Mouse (Mus musculus) thymus, adult 2 months (tissue): ENCODE results near the gene Mmp1b. TPM values are rescaled to one million over a fixed set of nuclear protein-coding genes. Genes with fewer than 3 reads are reported as not detected.
"Not testable (repeated sequence)": the region's sequence is repeated elsewhere in the genome, so short reads cannot be mapped to it uniquely, and the experiment has no call there.

Experiments
- DNase-seq: peaks from one replicate; pipeline ENCODE4 v3.0.0; 2021
- H3K27ac ChIP-seq: fragments of 200-500 bp; 2 replicates; pipeline ENCODE4 v1.5.1; 2012; ENCODE audit warnings: low read length, control low read depth; ENCODE audit not compliant: control insufficient read depth, insufficient read depth
- H3K27me3 ChIP-seq: fragments of 200-500 bp; 2 replicates; pipeline ENCODE4 v1.6.1; 2012; ENCODE audit warnings: mild to moderate bottlenecking, low read length, moderate library complexity, mixed read lengths; ENCODE audit not compliant: control insufficient read depth, insufficient read depth
- H3K36me3 ChIP-seq: fragments of 200-500 bp; 2 replicates; pipeline ENCODE4 v1.6.1; 2012; ENCODE audit warnings: mild to moderate bottlenecking, low read length, moderate library complexity; ENCODE audit not compliant: control insufficient read depth, insufficient read depth
- H3K4me1 ChIP-seq: fragments of 200-500 bp; replicated peaks from 2 replicates; pipeline ENCODE4 v1.6.1; 2012; ENCODE audit warnings: low read length; ENCODE audit not compliant: control insufficient read depth, insufficient read depth
- H3K4me3 ChIP-seq: fragments of 200-500 bp; 2 replicates; pipeline ENCODE4 v1.5.1; 2012; ENCODE audit warnings: mild to moderate bottlenecking, low read length, control low read depth, moderate library complexity; ENCODE audit not compliant: control insufficient read depth, insufficient read depth
- CTCF ChIP-seq: fragments of 200-500 bp; IDR thresholded peaks from 2 replicates; pipeline ENCODE4 v1.5.1; 2012; ENCODE audit warnings: mild to moderate bottlenecking, control low read depth, low read length, moderate library complexity, borderline replicate concordance; ENCODE audit not compliant: control insufficient read depth, poor library complexity, insufficient read depth; ENCODE audit errors: extremely low read depth
- POLR2A ChIP-seq: fragments of 200-500 bp; IDR thresholded peaks from 2 replicates; pipeline ENCODE4 v1.6.1; 2012; ENCODE audit warnings: mild to moderate bottlenecking, low read length, control low read depth, moderate library complexity; ENCODE audit not compliant: control insufficient read depth, poor library complexity, insufficient read depth; ENCODE audit errors: extremely low read depth
- WGBS: fragments of 180-500 bp; shearing (Covaris S2); methylation state at CpG from one replicate; pipeline ENCODE4 v1.1.7; 2018; 5-methylcytosine and 5-hydroxymethylcytosine counted together
- polyA plus RNA-seq: library from polyadenylated mRNA; depleted of rRNA; stranded (reverse); fragments of >200 nt; gene quantifications from 2 replicates; pipeline ENCODE4 v1.2.3, GENCODE M21; 2012; rRNA removed

Gene Mmp1b
- not detected in 2 replicates for polyA plus RNA-seq

- no peaks in the 10 kb centered on the region for H3K4me1 ChIP-seq
- H3K27ac ChIP-seq: no peak within 1 kb of the TSS
- no peaks in the 10 kb centered on the region for H3K27me3 ChIP-seq
- TF ChIP-seq CTCF (no peak), POLR2A (no peak)
- no peaks in the 10 kb centered on the region for H3K36me3 ChIP-seq
- no peak within 1 kb of the TSS for H3K4me3 ChIP-seq
- no peak for DNase-seq
These were observed at the start of gene Mmp1b for GRCm38 (mm10) chr9:7387947-7388346. Gene Mmp1b (minus strand): TSS chr9:7388047.

- not testable (repeated sequence) for H3K27me3 ChIP-seq, H3K27ac ChIP-seq, H3K4me3 ChIP-seq, DNase-seq, H3K4me1 ChIP-seq, H3K36me3 ChIP-seq
- WGBS: 89% methylated on average over 8 of the region's 8 CpGs
These were observed 8.7 kb upstream of the Mmp1b start for GRCm38 (mm10) chr9:7396556-7396955.

GRCm38 (mm10) chr9:7354535-7354934 lies 33.3 kb downstream of the Mmp1b start:
- DNase-seq: no peak
- Histone ChIP-seq H3K27ac (no peak overlapping the region), H3K27me3 (no peaks in the 10 kb centered on the region), H3K4me3 (no peak overlapping the region), H3K36me3 (no peaks in the 10 kb centered on the region), H3K4me1 (no peaks in the 10 kb centered on the region)
- 92% methylated on average over 3 of the region's 3 CpGs for WGBS
- TF ChIP-seq CTCF (no peak), POLR2A (no peak)

- Histone ChIP-seq H3K4me1 (no peaks in the 10 kb centered on the region), H3K4me3 (no peak overlapping the region), H3K36me3 (no peaks in the 10 kb centered on the region), H3K27me3 (no peaks in the 10 kb centered on the region), H3K27ac (no peak overlapping the region)
- 91% methylated on average over 2 of the region's 2 CpGs for WGBS
- DNase-seq: no peak
- TF ChIP-seq CTCF: no peak
These were observed 42.3 kb downstream of the Mmp1b start for GRCm38 (mm10) chr9:7345513-7345912.

GRCm38 (mm10) chr9:7344107-7344506 lies 43.7 kb downstream of the Mmp1b start, which contains the start of gene Mmp12:
Gene Mmp12 (plus strand): TSS chr9:7344381.
- H3K27ac ChIP-seq: no peak within 1 kb of the TSS
- H3K4me3 ChIP-seq: no peak within 1 kb of the TSS
- no peaks in the 10 kb centered on the region for H3K27me3 ChIP-seq
- no peak for DNase-seq
- no peaks in the 10 kb centered on the region for H3K4me1 ChIP-seq
- TF ChIP-seq CTCF (no peak), POLR2A (no peak)
- no peaks in the 10 kb centered on the region for H3K36me3 ChIP-seq

DNA sequence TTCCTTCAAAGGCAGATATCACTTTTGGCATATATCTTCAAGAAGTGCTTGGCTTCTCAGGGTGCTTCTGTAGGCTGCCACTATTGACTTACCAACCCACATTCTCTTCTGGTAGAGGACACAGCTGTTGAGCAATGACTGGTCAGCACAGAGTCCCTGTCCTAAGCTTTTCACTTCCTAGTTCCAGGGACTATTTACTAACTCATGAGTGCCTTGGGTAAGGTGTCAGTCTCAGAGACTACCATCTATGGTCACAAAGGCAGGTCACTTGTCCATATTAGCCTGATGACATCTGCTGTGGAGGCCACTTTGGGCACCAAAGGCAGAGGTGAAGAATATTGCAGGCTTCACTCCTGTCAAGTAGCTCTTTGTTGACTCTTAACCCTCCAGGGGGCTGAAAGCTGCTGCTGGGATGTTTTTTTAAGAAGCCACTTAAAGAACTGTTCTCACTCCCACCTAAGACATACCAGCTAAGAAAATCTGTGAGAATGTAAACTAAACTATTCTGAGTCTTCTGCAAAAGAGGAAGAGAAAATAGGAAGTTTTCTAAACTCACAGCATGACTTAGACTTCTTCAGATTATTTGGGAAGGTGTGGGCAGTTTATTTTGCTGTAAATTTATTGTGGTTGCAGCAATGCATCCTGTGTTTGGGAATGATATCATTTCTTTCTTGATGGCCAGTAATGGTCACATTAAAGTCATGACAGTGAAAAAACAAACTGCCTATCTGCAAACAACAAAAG lies 50.9 kb downstream of the Mmp1b start:
- Histone ChIP-seq H3K4me3 (no peak overlapping the region), H3K36me3 (no peaks in the 10 kb centered on the region), H3K4me1 (no peaks in the 10 kb centered on the region), H3K27ac (no peak overlapping the region), H3K27me3 (no peaks in the 10 kb centered on the region)
- no peak for DNase-seq
- TF ChIP-seq CTCF (no peak), POLR2A (no peak)
